Mouse (Mus musculus) cerebellum, adult 2 months (tissue): Measurements from ENCODE around the gene Slc4a3.

ENCODE experiments used
- CTCF ChIP-seq: fragments of 200-500 bp; IDR thresholded peaks from 2 replicates; pipeline ENCODE4 v1.5.1; 2011; ENCODE audit warnings: low read depth, mild to moderate bottlenecking, control low read depth, low read length, moderate library complexity, borderline replicate concordance; ENCODE audit not compliant: insufficient read depth
- POLR2A ChIP-seq: fragments of 200-500 bp; IDR thresholded peaks from 2 replicates; pipeline ENCODE4 v1.6.1; 2011; ENCODE audit warnings: low read length, control low read depth, borderline replicate concordance; ENCODE audit not compliant: insufficient read depth

GRCm38 (mm10) chr1:75593956-75594355, 47.9 kb downstream of the Slc4a3 start:
- TF ChIP-seq CTCF (no peak), POLR2A (no peak)
